Mouse (Mus musculus): ENCODE measurements around the gene Sec14l1. TPM values are rescaled to one million over a fixed set of nuclear protein-coding genes. Genes with fewer than 3 reads are reported as not detected.
A peak's percentile ranks its signal among the peaks of the same experiment; 100 is the strongest.

Sec14l1 gene
- total RNA-seq, 2 experiments from 2014 or later = 216 to 234 TPM

DNA sequence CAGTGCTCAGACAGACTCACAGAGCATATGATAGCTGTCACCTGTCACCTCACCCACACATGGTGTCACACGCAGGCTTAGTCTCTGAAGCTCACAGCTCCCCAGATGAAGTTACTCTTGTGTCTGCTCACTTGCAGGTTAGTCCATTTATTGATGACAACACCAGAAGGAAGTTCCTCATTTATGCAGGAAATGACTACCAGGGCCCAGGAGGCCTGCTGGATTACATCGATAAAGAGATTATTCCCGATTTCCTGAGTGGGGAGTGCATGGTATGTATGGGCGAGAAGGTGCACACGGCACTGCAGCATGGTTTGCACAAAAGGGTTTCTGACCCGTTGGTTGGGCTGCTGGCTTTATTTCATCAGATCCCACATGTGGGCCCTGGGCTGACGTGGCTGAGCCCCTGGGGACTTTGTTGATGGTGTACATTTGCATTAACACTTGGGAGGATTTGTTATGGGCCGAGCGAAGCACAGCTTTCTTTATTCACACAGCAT lies 35.5 kb downstream of the Sec14l1 start:
- no peak for DNase-seq (ENCODE audit: extremely low spot score in 1 of 2, low spot score in 1 of 2)

DNA sequence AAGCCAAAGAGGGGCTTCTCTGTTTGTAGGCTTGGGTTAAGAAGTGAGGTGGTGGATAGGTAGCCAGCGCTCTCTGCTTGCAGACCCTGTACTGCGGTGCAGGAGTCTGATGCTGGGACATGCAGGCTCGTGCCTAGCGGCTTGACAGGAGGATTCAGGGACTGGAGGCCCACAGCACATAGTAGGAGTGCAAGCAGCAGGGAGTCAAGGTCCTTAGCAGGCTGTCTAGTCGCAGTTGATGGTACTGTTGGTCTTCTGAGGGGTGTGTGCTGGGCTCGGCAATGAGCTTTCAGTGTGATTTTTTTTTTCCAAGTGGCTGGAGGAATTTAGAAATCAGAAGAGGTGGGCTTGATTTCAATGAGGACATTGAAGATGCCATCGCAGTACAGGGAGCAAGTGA lies 36.5 kb downstream of the Sec14l1 start:
- no peak for DNase-seq (ENCODE audit: extremely low spot score in 1 of 2, low spot score in 1 of 2)

DNA sequence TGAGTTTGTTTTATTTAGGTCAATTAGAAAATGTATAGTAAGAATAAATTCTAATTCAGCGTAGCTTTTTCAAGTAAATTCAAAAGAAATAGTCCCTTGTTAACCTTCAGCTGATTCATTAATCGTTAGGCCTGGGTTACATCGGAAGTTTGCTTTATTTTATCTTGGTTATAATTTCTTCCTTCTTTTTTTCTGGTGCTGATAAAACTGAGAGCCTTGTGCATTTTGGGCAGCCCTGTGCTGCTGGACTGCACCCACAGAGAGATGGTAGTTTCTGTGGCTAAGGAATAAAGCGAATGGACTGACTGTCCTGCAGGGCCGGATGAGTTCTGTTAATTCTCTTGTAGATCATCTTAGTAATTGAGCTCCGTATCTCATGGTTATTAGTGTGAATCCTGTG lies 37.6 kb downstream of the Sec14l1 start:
- DNase-seq (ENCODE audit: extremely low spot score in 1 of 2, low spot score in 1 of 2) = no peak

DNA sequence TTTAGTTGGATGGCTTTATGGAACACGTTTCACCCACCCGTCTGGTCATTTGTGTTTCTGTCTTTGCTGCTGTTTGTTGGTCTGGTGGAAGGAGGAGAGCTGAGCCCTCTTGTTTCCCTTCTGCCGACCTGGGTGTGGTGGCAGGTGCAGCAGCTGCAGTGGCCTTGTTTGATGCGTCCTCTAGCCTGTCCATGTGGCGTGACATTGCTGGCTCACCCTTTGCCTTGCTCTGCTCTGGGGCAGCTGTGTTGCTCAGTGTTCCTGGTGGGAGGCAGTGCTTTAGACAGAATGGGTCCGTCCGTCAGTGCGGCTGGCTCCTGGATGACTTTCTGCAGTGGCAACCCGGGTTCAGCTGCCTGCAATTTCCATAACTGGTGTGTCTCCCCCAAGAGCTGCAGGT lies 38.6 kb downstream of the Sec14l1 start:
- no peak for DNase-seq (ENCODE audit: extremely low spot score in 1 of 2, low spot score in 1 of 2)

DNA sequence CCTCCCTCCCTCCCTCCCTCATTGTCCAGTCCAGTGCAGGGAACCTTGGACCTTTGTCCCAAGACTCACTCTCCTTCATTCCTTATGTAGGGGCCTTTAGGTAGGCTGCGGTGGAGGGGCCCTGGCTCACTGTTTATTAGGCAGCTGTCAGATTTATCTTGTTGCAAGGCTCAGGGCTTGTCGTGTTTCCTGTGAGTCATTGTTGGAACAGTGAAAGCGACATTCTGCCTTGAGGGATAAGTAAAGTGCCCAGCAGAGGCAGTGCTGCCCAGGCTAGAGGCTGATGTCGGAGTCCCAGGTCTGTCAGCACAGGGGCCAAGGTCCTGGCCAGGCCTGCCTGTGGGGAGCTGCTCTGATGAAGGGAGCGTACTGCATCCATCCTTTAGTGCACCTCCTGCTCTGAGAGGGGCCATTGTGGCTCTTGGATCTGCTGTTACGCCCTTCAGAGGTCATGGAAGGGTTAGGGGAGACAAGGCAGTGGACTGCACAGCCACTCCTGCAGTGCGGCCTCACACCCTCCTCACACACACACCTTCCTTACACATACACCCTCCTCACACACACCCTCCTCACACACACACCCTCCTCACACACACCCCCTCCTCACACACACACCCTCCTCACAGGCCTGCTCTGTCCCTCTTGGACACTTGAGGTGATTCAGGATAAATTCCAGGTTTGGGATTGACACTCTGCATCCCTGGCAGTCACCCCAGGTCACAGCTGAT lies 39.3 kb downstream of the Sec14l1 start:
- DNase-seq (ENCODE audit: extremely low spot score in 1 of 2, low spot score in 1 of 2) = no peak

DNA sequence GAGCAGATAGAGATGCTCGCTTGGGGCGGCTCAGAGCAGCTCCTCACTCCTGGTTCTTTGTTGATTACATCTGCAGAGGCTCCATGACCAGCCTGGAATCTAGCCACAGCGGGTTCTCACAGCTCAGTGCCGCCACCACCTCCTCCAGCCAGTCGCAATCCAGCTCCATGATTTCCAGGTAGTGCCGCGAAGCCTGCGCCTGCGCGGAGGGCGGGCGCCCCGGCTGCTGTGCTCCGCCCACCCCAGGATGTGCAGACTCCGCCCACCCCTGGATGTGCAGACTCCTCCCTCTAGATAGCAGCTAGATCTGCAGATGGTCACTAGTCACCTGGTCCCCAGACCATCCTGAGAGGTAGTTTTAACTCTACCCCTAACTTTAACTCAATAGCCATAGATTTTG lies 41.8 kb downstream of the Sec14l1 start:
- no peak for DNase-seq (ENCODE audit: extremely low spot score in 1 of 2, low spot score in 1 of 2)

DNA sequence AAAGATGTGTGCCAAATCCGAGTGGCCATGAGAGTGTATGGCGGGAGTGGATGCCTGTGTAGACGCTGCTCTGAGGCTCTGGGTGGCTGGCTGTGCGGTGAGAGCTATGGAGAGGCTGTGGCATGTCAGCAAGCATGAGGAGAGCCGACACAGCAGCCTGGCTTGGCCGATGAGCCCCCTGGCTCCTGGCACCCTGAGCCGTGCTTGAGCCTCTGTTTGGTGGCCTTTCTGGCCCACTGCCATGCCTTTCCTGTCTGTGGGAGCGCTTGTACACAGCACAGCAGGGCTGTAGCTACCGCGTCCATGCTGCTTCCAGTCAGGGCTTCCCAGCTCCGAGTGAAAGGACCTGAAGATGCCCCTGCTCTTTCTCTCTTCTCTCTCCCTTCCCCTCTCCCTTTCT lies 43.4 kb downstream of the Sec14l1 start:
- DNase-seq (ENCODE audit: extremely low spot score in 1 of 2, low spot score in 1 of 2) = peak in 1 of 2 experiments; percentile 45

DNA sequence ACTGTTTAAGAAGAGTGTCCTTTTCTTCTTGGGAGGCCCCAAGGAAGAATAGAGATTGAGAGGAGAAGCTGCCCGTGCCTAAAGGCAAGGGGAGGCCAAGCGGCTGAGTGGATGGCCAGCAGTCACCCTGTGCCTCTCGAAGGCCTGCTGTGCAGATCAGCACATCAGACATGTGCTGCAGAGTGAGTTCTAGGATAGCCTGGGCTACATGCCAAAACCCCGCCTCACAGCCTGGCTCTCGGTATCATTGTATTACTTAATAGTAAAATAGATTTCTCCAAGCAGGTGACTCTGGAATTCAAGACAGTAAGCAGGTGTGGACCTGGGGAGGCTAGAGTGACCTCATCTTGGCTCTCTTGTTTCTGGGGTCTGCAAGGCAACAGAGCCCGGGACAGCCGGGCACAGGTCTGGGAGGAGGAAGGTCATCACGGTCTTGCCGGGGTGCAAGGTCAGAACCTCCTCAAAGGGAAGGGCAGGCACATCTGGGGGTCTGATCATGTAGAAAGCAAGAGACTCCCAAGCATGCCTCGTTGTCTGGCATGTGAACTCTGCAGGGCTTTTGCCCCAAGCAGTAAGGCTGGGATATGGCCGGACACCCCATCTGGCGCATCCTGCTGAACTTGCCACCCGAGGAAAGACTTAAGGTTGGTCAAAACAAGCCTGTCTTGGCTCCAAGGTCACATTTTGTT lies 44.4 kb downstream of the Sec14l1 start:
- peak in 1 of 2 experiments; percentile 57 for DNase-seq (ENCODE audit: extremely low spot score in 1 of 2, low spot score in 1 of 2)

DNA sequence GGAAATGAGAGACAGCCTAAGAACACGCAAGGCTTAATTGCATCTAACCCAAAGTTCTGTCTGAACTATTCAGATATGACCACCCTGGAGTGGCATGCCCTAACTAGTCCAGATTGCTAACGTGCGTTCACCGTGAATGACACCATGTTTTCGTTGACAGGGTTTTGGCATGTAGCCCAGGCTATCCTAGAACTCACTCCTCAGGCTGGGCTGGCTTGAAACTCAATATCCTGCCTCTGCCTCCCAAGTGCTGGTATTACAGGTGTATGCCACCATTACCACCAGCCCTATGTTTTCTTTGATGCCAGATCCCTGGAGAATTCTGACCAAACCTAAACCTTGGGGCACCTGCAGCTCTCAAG lies 45.0 kb downstream of the Sec14l1 start:
- DNase-seq (ENCODE audit: extremely low spot score in 1 of 2, low spot score in 1 of 2) = no peak

DNA sequence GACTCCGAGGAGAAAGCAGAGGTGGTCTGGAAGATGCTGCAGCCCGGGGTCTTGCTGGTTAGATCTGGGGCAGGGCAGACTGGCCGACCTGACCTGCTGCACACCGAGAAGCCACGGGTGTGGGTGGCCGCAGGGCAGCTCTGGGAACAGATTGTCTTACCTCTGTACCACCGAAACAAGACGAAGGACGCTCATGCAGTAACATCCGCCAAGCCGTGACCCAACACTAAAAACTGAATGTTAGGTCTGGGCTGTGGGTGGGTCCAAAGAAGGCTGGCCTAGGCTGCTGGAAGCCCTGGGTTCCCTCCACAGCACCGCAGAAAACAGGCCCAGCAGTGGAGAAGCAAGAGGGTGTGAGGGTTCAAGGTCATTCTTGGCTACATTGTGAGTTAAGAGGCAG lies 45.8 kb downstream of the Sec14l1 start:
- no peak for DNase-seq (ENCODE audit: extremely low spot score in 1 of 2, low spot score in 1 of 2)

DNA sequence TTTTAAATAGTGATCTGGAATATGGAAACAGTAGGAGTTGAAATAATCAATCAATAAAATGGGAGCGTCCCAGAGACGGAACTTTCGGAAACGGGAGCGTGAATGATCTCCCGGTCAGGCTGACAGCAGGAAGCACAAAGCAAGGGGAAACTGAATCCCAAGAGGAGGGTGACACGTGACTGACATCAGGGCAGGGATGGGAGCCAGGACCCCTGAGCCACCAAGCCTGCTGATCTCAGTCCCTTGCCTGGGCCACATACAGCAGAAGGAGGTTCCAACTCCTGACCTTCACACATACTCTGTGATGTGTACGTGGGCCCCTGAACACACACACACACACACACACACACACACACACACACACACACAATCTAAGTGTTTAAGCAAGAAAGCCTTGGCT lies 46.6 kb downstream of the Sec14l1 start:
- DNase-seq (ENCODE audit: extremely low spot score in 1 of 2, low spot score in 1 of 2) = no peak

DNA sequence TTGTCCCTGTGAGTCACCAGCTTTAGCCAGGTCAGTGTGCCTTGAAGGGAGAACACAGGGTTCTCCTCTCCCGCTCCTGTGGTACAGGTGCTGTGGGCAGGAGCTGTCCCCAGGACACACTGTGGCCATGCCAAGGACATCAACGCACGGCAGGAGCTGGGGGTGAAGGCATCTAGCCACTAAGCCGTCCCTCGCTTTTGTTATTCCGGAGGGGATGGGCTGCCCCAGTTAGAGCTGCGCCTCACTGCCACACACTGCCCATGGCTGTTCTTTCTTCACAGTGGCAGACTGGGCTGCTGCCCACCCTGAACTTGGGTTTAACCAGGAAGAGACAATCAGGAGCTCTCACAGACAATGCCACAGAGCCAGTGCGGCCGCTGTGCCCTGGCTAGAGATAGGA lies 48.1 kb downstream of the Sec14l1 start:
- DNase-seq (ENCODE audit: extremely low spot score in 1 of 2, low spot score in 1 of 2) = no peak

DNA sequence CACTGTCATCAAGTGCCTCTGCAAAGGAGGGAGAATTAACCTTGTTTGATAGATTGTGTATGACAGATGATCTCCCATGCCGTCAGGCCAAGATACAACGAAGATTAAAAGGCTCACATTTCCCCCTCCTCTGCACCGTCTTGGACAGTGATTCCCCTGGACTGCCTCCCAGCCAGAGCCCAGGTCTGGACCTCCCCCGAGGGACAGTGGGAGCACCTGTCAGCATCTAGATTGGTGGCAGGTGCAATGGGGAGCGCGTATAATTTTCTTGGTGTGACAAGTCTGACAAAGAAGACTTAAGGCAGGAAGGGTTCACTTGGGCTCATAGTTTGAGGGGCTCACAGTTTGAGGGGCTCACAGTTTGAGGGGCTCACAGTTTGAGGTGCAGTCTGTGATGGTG lies 48.8 kb downstream of the Sec14l1 start:
- no peak for DNase-seq (ENCODE audit: extremely low spot score in 1 of 2, low spot score in 1 of 2)

DNA sequence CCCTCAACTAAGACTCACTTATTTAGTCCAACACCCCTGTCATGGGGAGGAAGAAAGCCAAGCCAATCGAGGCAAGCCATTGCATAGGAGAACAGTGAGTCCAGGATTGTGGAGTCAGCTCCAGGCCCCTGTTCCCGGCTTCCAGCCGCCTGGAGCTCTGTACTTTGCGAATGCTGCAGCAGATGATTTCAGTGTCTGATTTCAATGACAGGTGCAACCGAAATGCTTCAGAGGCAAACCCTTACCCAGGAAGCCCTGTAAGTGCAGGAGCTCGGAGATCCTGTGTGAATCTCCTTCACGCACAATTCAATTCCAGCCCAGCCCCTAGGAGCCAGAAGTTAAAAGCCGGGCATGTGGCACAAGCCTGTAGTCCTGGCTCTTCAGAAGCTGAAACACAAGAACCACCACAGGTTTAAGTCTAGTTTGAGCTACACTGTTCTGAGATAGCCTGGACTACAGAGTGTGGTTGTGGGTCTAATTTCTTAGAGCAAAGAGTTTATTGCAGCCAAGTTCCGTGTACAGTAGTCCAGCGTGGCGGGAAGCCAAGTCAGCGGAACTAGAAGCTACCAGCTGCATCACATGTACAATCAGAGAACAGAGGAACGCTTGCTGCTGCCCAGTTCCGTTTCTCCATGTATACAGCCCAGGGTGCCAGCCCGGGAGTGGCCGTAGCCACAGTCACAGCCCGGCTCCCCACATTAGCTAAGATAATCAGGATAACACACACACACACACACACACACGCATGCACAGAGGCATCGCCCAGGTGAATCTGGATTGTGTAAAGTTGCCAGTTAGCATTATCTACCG lies 53.5 kb downstream of the Sec14l1 start:
- DNase-seq (ENCODE audit: extremely low spot score in 1 of 2, low spot score in 1 of 2) = no peak

DNA sequence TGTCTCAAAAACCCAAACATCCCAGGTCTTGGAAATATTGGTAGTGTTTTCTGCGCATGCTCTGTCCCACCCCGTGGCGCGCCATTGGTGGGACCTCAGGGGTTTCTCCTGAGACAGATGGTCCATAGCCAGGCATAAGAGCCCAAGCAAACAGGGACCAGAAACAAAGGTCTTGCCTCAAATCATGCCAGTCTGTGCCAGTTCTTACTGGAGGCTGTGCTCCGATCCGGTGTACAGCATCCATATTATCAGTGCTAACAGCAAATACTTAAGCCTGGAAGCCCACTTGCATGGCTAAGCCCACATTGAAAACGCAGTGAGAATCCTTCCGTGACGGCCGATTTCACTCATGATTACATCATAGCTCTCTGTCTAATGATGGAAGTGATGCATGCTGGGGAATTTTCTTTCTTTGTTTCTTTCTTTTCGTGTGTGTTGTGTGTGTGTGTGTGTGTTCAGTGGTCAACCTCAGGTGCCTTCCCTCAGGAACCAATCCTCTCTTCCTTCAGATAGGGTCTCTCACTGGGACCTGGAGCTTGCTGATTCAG lies 54.2 kb downstream of the Sec14l1 start:
- no peak for DNase-seq (ENCODE audit: extremely low spot score in 1 of 2, low spot score in 1 of 2)

DNA sequence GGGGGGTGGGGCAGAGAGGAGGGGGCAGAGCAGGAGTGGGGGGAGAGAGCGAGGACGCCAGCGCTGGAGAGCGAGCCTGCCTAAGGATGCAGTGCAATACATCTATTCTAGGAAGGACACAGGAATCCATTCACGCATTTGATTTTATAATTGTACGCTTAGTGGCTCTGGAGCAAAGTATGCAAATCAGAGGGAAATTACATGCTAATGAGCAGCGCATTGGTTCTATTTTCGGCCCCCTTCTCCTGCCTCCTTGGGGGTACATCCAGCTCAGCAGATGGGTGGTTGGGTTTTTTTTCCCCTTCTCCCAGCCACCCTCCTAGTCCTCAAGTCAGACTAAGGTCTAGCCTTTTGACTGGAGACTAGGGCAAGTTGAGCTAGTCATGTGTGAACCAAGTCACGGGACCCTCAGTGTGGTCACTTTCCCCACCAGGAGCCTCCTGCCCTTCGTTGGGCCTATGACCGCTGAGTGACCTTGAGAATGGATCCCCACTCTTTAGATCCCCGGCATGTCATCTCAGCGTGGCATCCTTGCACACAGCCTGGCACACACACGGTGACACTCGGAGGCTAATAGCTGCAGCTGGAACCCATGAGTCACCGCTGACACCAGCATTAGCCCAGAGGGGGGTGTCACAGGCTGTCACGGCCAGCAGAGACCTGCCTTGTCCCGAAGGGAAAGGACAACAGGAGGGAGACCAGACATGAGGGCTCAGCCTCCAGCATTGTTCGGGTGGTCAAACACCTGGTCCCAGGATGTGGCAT lies 55.0 kb downstream of the Sec14l1 start:
- DNase-seq (ENCODE audit: extremely low spot score in 1 of 2, low spot score in 1 of 2) = no peak

DNA sequence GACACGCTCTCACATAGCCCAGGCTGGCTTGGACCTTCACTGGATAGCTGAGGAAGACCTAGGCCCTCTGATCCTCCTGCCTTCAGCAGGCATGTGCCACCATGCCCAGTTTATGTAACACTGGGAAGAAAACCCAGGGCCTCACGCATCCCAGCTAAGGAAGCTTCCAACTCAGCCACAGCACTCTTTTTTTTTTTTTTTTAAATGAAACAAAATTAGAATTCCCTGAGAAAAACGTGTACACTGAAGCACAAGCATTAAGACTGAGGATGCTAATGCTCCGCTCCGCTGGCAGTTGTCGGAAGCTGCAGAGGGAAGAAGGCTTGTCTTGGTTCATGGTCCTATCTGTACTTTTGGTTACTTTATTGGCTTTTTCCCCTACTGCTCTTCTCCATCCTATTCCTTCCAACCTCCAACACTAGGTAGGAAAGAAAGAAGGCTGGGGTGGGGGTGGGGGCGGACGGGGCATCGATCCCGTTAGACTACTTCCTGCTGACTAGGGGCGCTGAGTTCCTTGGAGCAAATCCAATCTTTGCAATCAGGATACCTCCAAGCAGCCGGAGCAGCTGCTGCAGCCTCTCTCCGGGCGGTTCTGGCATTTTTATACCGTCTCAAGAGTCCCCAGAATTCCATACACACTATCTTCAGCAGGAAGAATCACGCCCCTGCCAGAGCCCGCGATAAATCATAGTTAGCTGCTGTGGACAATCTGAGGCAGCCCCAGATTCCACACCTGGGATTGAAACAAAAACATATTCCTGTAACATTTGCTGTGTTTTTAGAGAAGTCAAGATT lies 59.3 kb downstream of the Sec14l1 start:
- DNase-seq (ENCODE audit: extremely low spot score in 1 of 2, low spot score in 1 of 2) = no peak

DNA sequence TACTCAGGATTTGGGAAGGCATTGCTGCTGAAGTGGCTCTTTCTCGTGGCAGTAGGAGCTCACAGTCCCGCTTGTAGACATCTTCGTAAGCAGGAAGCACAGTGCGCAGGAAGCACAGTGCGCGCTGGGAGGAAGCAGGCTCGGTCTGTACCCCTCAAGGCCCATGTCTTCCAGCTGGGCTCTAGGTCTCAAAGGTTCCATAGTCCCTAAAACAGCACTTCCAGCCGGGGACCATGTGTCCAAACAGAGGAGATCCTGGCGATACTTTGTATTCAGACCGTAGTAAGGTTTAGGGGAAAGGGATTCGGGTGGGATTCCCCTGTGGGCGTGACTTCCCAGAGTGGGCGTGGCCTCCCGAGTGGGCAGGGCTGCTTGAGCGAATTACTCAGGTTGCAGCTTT lies 60.0 kb downstream of the Sec14l1 start:
- DNase-seq (ENCODE audit: extremely low spot score in 1 of 2, low spot score in 1 of 2) = no peak

DNA sequence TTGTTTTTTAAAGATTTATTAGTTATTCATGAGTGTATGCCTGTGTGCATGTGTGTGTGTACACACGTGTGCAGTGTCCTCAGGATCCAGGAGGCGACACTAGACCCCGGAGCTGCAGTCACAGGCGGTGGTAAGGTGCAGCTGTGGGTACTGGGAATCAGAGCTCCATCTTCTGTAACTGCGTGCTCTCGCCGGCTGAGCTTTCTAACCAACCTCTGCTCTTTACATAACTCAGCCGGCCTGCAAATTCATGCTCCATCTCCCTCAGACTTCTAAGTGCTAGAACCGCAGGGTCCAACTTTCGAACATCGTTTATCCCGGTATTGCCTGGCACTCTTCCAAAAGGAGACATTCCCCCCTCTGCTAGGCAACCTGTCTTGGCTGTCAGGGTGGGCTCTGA lies 60.5 kb downstream of the Sec14l1 start:
- DNase-seq (ENCODE audit: extremely low spot score in 1 of 2, low spot score in 1 of 2) = no peak

DNA sequence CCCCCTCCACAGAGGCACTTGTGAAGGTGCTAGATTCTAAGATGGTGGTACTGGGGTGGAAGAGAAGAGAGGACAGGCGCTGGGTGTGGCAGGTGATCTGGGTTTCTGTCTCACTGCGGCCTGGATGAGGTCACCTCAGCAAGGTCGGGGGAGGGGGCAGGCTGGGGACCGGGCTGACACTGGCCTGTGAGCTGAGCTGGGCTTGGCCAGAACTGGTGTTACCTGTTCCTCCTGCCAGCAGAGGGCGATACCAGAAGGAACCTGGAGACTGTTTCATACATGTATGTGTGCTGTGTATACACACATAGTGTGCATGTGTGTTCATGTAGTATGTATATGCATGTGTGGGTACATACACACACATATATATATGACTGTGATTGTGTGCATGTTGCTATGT lies 61.3 kb downstream of the Sec14l1 start:
- DNase-seq (ENCODE audit: extremely low spot score in 1 of 2, low spot score in 1 of 2) = no peak

Data from layer of hippocampus, postnatal 25 days (tissue).